Mouse (Mus musculus) thymus, adult 2 months (tissue): ENCODE data around the gene Dok5. TPM values are rescaled to one million over a fixed set of nuclear protein-coding genes. Genes with fewer than 3 reads are reported as not detected.

Source experiments
- DNase-seq: peaks from one replicate; pipeline ENCODE4 v3.0.0; 2021
- H3K27ac ChIP-seq: fragments of 200-500 bp; 2 replicates; pipeline ENCODE4 v1.5.1; 2012; ENCODE audit warnings: low read length, control low read depth; ENCODE audit not compliant: control insufficient read depth, insufficient read depth
- H3K27me3 ChIP-seq: fragments of 200-500 bp; 2 replicates; pipeline ENCODE4 v1.6.1; 2012; ENCODE audit warnings: mild to moderate bottlenecking, low read length, moderate library complexity, mixed read lengths; ENCODE audit not compliant: control insufficient read depth, insufficient read depth
- H3K36me3 ChIP-seq: fragments of 200-500 bp; 2 replicates; pipeline ENCODE4 v1.6.1; 2012; ENCODE audit warnings: mild to moderate bottlenecking, low read length, moderate library complexity; ENCODE audit not compliant: control insufficient read depth, insufficient read depth
- H3K4me1 ChIP-seq: fragments of 200-500 bp; replicated peaks from 2 replicates; pipeline ENCODE4 v1.6.1; 2012; ENCODE audit warnings: low read length; ENCODE audit not compliant: control insufficient read depth, insufficient read depth
- H3K4me3 ChIP-seq: fragments of 200-500 bp; 2 replicates; pipeline ENCODE4 v1.5.1; 2012; ENCODE audit warnings: mild to moderate bottlenecking, low read length, control low read depth, moderate library complexity; ENCODE audit not compliant: control insufficient read depth, insufficient read depth
- CTCF ChIP-seq: fragments of 200-500 bp; IDR thresholded peaks from 2 replicates; pipeline ENCODE4 v1.5.1; 2012; ENCODE audit warnings: mild to moderate bottlenecking, control low read depth, low read length, moderate library complexity, borderline replicate concordance; ENCODE audit not compliant: control insufficient read depth, poor library complexity, insufficient read depth; ENCODE audit errors: extremely low read depth
- POLR2A ChIP-seq: fragments of 200-500 bp; IDR thresholded peaks from 2 replicates; pipeline ENCODE4 v1.6.1; 2012; ENCODE audit warnings: mild to moderate bottlenecking, low read length, control low read depth, moderate library complexity; ENCODE audit not compliant: control insufficient read depth, poor library complexity, insufficient read depth; ENCODE audit errors: extremely low read depth
- WGBS: fragments of 180-500 bp; shearing (Covaris S2); methylation state at CpG from one replicate; pipeline ENCODE4 v1.1.7; 2018; 5-methylcytosine and 5-hydroxymethylcytosine counted together
- polyA plus RNA-seq: library from polyadenylated mRNA; depleted of rRNA; stranded (reverse); fragments of >200 nt; gene quantifications from 2 replicates; pipeline ENCODE4 v1.2.3, GENCODE M21; 2012

Dok5 gene
- polyA plus RNA-seq, 1 experiment, result 0.63 TPM

GRCm38 (mm10) chr2:170733671-170734070, 2.1 kb downstream of the Dok5 start:
- Histone ChIP-seq H3K36me3 (no peaks in the 10 kb centered on the region), H3K4me1 (no peaks in the 10 kb centered on the region; the same call in 1 of the 2 replicates), H3K27me3 (no peaks in the 10 kb centered on the region; the same call in 1 of the 2 replicates), H3K4me3 (no peak overlapping the region), H3K27ac (no peak overlapping the region)
- TF ChIP-seq CTCF, result no peak
- TF ChIP-seq POLR2A, result no peak
- no peak for DNase-seq
- WGBS, result 96% methylated on average over 1 of the region's 1 CpGs

GRCm38 (mm10) chr2:170734446-170734845, 2.8 kb downstream of the Dok5 start:
- TF ChIP-seq POLR2A (no peak), CTCF (no peak)
- H3K36me3 ChIP-seq, result no peaks in the 10 kb centered on the region
- H3K4me3 ChIP-seq, result no peak overlapping the region
- no peak overlapping the region for H3K27ac ChIP-seq
- H3K4me1 ChIP-seq, result no peaks in the 10 kb centered on the region; the same call in 1 of the 2 replicates
- 92% methylated on average over 3 of the region's 3 CpGs for WGBS
- no peak for DNase-seq
- no peaks in the 10 kb centered on the region; the same call in 1 of the 2 replicates for H3K27me3 ChIP-seq

GRCm38 (mm10) chr2:170738446-170738845, 6.8 kb downstream of the Dok5 start:
- H3K4me3 ChIP-seq, result no peak overlapping the region
- H3K36me3 ChIP-seq, result no peaks in the 10 kb centered on the region
- no peak overlapping the region for H3K27ac ChIP-seq
- no peaks in the 10 kb centered on the region for H3K27me3 ChIP-seq
- 93% methylated on average over 9 of the region's 9 CpGs for WGBS
- TF ChIP-seq CTCF (no peak), POLR2A (no peak)
- DNase-seq, result no peak
- no peaks in the 10 kb centered on the region for H3K4me1 ChIP-seq

GRCm38 (mm10) chr2:170738891-170739290, 7.3 kb downstream of the Dok5 start:
- TF ChIP-seq POLR2A (no peak), CTCF (no peak)
- 91% methylated on average over 9 of the region's 9 CpGs for WGBS
- no peaks in the 10 kb centered on the region for H3K27me3 ChIP-seq
- H3K36me3 ChIP-seq, result no peaks in the 10 kb centered on the region
- H3K4me3 ChIP-seq, result no peak overlapping the region
- no peak for DNase-seq
- no peak overlapping the region for H3K27ac ChIP-seq
- no peaks in the 10 kb centered on the region for H3K4me1 ChIP-seq

- no peak overlapping the region for H3K27ac ChIP-seq
- no peaks in the 10 kb centered on the region for H3K27me3 ChIP-seq
- H3K4me1 ChIP-seq, result no peaks in the 10 kb centered on the region
- no peaks in the 10 kb centered on the region for H3K36me3 ChIP-seq
- WGBS, result 83% methylated on average over 8 of the region's 8 CpGs
- DNase-seq, result no peak
- H3K4me3 ChIP-seq, result no peak overlapping the region
- TF ChIP-seq CTCF, result no peak
- TF ChIP-seq POLR2A, result no peak
Measured at GRCm38 (mm10) chr2:170739713-170740365, 8.2 kb downstream of the Dok5 start.

GRCm38 (mm10) chr2:170743521-170743920, 11.9 kb downstream of the Dok5 start:
- Histone ChIP-seq H3K4me3 (no peak overlapping the region), H3K4me1 (no peaks in the 10 kb centered on the region), H3K27me3 (no peaks in the 10 kb centered on the region), H3K36me3 (no peaks in the 10 kb centered on the region), H3K27ac (no peak overlapping the region)
- TF ChIP-seq POLR2A (no peak), CTCF (no peak)
- 89% methylated on average over 2 of the region's 2 CpGs for WGBS
- DNase-seq, result no peak
